Mouse (Mus musculus) forebrain, embryonic 16.5 days (tissue): ENCODE measurements around the gene Braf. TPM values are rescaled to one million over a fixed set of nuclear protein-coding genes. Genes with fewer than 3 reads are reported as not detected.
A peak's percentile ranks its signal among the peaks of the same experiment; 100 is the strongest.

Source experiments
- ATAC-seq: fragments of 200-750 bp; cut with Nextera tagmentation; 2 replicates; pipeline ENCODE4 v1.8.0; 2017; ENCODE audit warnings: mild to moderate bottlenecking, moderate library complexity
- H3K27ac ChIP-seq: fragments of 300-500 bp; sonication (generic); 2 replicates; pipeline ENCODE4 v1.5.1; 2014; ENCODE audit warnings: low read length, control low read depth
- H3K27me3 ChIP-seq: fragments of 300-500 bp; sonication (generic); replicated peaks from 2 replicates; pipeline ENCODE4 v1.6.1; 2014; ENCODE audit warnings: low read length; ENCODE audit not compliant: control insufficient read depth, insufficient read depth
- H3K36me3 ChIP-seq: fragments of 300-500 bp; sonication (generic); 2 replicates; pipeline ENCODE4 v1.6.1; 2014; ENCODE audit not compliant: control insufficient read depth, insufficient read depth
- H3K4me1 ChIP-seq: fragments of 300-500 bp; sonication (generic); replicated peaks from 2 replicates; pipeline ENCODE4 v1.6.1; 2014; ENCODE audit warnings: low read length; ENCODE audit not compliant: control insufficient read depth, insufficient read depth
- H3K4me2 ChIP-seq: fragments of 300-500 bp; sonication (generic); 2 replicates; pipeline ENCODE4 v1.6.1; 2014; ENCODE audit warnings: mild to moderate bottlenecking, low read length, control low read depth
- H3K4me3 ChIP-seq: fragments of 300-500 bp; sonication (generic); replicated peaks from 2 replicates; pipeline ENCODE4 v1.5.1; 2014; ENCODE audit warnings: mild to moderate bottlenecking, low read length, control low read depth
- H3K9ac ChIP-seq: fragments of 300-500 bp; sonication (generic); replicated peaks from 2 replicates; pipeline ENCODE4 v1.6.1; 2014; ENCODE audit warnings: low read depth, low read length, control low read depth
- H3K9me3 ChIP-seq: fragments of 300-500 bp; sonication (generic); 2 replicates; pipeline ENCODE4 v1.6.1; 2016; ENCODE audit warnings: low read length; ENCODE audit not compliant: control insufficient read depth
- WGBS: fragments of 180-500 bp; shearing (Covaris S2); extraction: QIAGEN DNeasy Blood & Tissue Kit; methylation state at CpG from one replicate; pipeline ENCODE4 v1.1.7; 2014; 5-methylcytosine and 5-hydroxymethylcytosine counted together
- polyA plus RNA-seq: library from polyadenylated mRNA; unstranded; fragments of >200 nt; fragmentation: Nextera tagmentation; extraction: Ambion mirVana; gene quantifications from 2 replicates; pipeline ENCODE4 v1.2.1, GENCODE M21; 2015

Gene Braf
- polyA plus RNA-seq, 1 experiment from 2014 or later = 26.7 TPM

- WGBS = under 1% methylated on average over 49 of the region's 49 CpGs
- Histone ChIP-seq H3K27ac (peak within 1 kb of the TSS; percentile 96), H3K36me3 (peaks cover 2% of the 10 kb centered on the region; the same call in 1 of the 2 replicates), H3K4me2 (peak within 1 kb of the TSS; percentile 90), H3K4me1 (peaks cover 15% of the 10 kb centered on the region), H3K9ac (peak within 1 kb of the TSS; percentile 97), H3K4me3 (peak within 1 kb of the TSS; percentile 80), H3K9me3 (no peaks in the 10 kb centered on the region), H3K27me3 (no peaks in the 10 kb centered on the region)
- ATAC-seq = peak; percentile 96
Observed at GRCm38 (mm10) chr6:39573791-39574554, 151.3 kb downstream of the Braf start, which contains the start of gene Adck2. TSS of gene Adck2 (plus strand) at chr6:39573873.

DNA sequence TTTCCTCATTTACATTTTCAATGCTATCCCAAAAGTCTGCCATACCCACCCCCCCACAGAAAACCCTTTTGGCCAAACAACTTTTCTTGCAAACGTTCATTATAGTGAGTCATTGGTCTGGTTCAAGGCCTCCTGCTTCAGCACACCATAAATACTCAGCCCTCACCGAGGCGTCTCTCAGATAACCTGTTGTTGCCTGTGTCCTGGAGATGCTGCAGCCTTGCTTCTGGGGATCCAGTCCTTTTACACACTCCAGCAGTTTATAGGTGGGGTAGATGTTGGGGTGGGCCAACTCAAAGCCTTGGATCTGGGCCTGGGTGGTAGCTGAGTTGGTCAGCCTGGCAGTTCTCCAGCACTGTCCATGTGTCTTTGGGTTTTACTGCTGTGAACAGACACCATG, 154.8 kb downstream of the Braf start:
- Histone ChIP-seq H3K27me3 (no peaks in the 10 kb centered on the region), H3K4me3 (no peak overlapping the region), H3K27ac (no peak overlapping the region), H3K36me3 (no peaks in the 10 kb centered on the region), H3K9me3 (no peaks in the 10 kb centered on the region), H3K4me2 (no peak overlapping the region), H3K4me1 (peaks cover 15% of the 10 kb centered on the region), H3K9ac (no peak overlapping the region)
- ATAC-seq = no peak
- 82% methylated on average over 3 of the region's 3 CpGs for WGBS

GRCm38 (mm10) chr6:39567528-39567927, 157.7 kb downstream of the Braf start:
- Histone ChIP-seq H3K36me3 (no peaks in the 10 kb centered on the region), H3K4me1 (0 out of 2 replicates have a peak, but pooled peaks cover 2% of the 10 kb centered on the region), H3K4me3 (no peak overlapping the region), H3K4me2 (no peak overlapping the region), H3K27ac (no peak overlapping the region), H3K9ac (no peak overlapping the region), H3K27me3 (no peaks in the 10 kb centered on the region), H3K9me3 (no peaks in the 10 kb centered on the region)
- WGBS = 11% methylated on average over 5 of the region's 5 CpGs
- ATAC-seq = no peak

GRCm38 (mm10) chr6:39562166-39563015, 162.9 kb downstream of the Braf start:
- no peak overlapping the region for H3K27ac ChIP-seq
- WGBS = 15% methylated on average over 23 of the region's 23 CpGs
- ATAC-seq = peak; percentile 68
- no peak overlapping the region for H3K9ac ChIP-seq
- H3K4me3 ChIP-seq = no peak overlapping the region
- H3K9me3 ChIP-seq = no peaks in the 10 kb centered on the region
- H3K36me3 ChIP-seq = no peaks in the 10 kb centered on the region
- peaks cover 12% of the 10 kb centered on the region for H3K4me1 ChIP-seq
- peak overlapping the region; percentile 25 for H3K4me2 ChIP-seq
- H3K27me3 ChIP-seq = no peaks in the 10 kb centered on the region

GRCm38 (mm10) chr6:39559276-39559939, 165.9 kb downstream of the Braf start:
- H3K9ac ChIP-seq = no peak overlapping the region
- peaks cover 35% of the 10 kb centered on the region for H3K4me1 ChIP-seq
- no peak overlapping the region for H3K4me3 ChIP-seq
- WGBS = 40% methylated on average over 6 of the region's 6 CpGs
- no peak overlapping the region for H3K27ac ChIP-seq
- no peaks in the 10 kb centered on the region for H3K36me3 ChIP-seq
- no peak overlapping the region for H3K4me2 ChIP-seq
- H3K27me3 ChIP-seq = no peaks in the 10 kb centered on the region
- no peaks in the 10 kb centered on the region for H3K9me3 ChIP-seq
- no peak for ATAC-seq

- no peaks in the 10 kb centered on the region for H3K36me3 ChIP-seq
- peaks cover 34% of the 10 kb centered on the region for H3K4me1 ChIP-seq
- peak within 1 kb of the TSS; percentile 76 for H3K27ac ChIP-seq
- H3K9me3 ChIP-seq = no peaks in the 10 kb centered on the region
- H3K4me2 ChIP-seq = peak within 1 kb of the TSS; percentile 53
- H3K9ac ChIP-seq = peak within 1 kb of the TSS; percentile 90
- WGBS = under 1% methylated on average over 48 of the region's 50 CpGs
- H3K27me3 ChIP-seq = no peaks in the 10 kb centered on the region
- peak within 1 kb of the TSS; percentile 64 for H3K4me3 ChIP-seq
- peak; percentile 97 for ATAC-seq
Observed at GRCm38 (mm10) chr6:39557723-39558261, 167.5 kb downstream of the Braf start, which contains the start of gene Dennd2a. TSS of gene Dennd2a (minus strand) at chr6:39557867.

DNA sequence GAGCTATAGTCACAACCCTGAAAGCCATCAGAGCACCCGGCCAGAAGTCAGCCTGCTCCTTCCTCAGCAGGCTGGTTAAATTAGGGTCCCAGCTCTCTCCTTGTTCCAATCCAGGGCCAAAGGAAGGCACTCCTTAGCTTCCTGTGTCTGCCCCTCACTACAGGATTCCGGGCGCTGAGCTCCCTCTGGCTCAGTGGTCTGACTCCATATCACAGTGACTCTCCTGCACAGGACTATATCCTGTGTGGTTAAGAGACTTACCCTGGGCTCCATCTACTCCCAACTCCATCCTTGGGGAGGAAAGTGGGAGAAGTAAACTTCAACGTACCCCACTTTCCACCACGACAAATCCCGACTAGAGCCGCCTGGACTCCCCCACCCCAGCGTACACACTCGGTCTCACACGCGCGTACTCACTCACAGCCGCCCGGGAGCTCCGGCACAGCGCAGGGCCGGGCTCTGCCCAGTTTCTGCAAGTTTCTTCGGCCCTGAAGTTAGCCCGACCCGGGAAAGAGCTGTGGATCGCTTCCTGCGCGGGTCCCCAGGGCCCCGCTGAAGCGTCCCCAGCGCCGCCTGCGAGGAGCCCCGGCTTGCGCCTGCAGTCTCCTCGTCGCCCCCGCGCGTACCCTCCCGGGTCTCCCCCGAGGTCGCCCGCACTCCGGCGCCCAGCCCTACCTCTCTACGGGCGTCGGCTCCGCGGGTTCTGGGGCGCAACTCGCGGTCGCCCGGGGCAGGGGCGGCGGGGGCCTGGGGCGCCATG, 168.2 kb downstream of the Braf start:
- H3K27me3 ChIP-seq = no peaks in the 10 kb centered on the region
- H3K4me2 ChIP-seq = peak overlapping the region; percentile 53
- peak overlapping the region; percentile 64 for H3K4me3 ChIP-seq
- ATAC-seq = peak; percentile 74
- H3K4me1 ChIP-seq = peaks cover 33% of the 10 kb centered on the region
- H3K9me3 ChIP-seq = no peaks in the 10 kb centered on the region
- WGBS = under 1% methylated on average over 43 of the region's 54 CpGs
- H3K9ac ChIP-seq = peak overlapping the region; percentile 90
- H3K27ac ChIP-seq = peak overlapping the region; percentile 76
- H3K36me3 ChIP-seq = no peaks in the 10 kb centered on the region

GRCm38 (mm10) chr6:39555648-39555945, 169.7 kb downstream of the Braf start:
- peak overlapping the region; percentile 39 for H3K4me2 ChIP-seq
- 79% methylated on average over 2 of the region's 2 CpGs for WGBS
- peak overlapping the region; percentile 15; the same call in 1 of the 2 replicates for H3K9ac ChIP-seq
- H3K4me3 ChIP-seq = no peak overlapping the region
- no peaks in the 10 kb centered on the region for H3K36me3 ChIP-seq
- H3K9me3 ChIP-seq = no peaks in the 10 kb centered on the region
- no peaks in the 10 kb centered on the region for H3K27me3 ChIP-seq
- peaks cover 33% of the 10 kb centered on the region for H3K4me1 ChIP-seq
- no peak for ATAC-seq
- H3K27ac ChIP-seq = no peak overlapping the region
